Comparison of ENCODE assay signal across 17 mouse cellular contexts in the genomic region with DNA sequence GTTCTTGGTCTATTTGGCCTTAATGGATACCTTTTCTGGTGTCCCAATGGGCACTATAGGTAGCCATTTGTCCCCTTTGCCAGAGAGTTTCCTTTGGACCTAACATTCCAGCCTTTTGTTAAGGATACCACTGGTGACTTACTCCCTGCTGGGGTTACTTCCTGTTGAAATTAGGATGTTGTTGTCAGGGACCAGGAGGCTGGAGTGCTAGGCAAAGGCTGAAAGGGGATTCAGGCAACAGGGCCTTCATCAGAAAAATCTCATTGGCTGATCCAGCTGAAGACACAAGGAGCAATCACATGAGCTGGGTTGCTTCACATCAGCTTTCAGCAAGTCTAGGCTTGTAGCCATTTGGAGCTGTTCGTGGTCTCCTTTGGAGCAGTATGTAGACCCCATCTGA. TPM values are rescaled to one million over a fixed set of nuclear protein-coding genes. Genes with fewer than 3 reads are reported as not detected.
"Had no signal": no experiment of that assay in that cellular context is flagged by ENCODE, and none has a peak within 500 bp of the region (broad histone marks: within the 10 kb centered on the region; RNA-seq: fewer than 3 reads in every experiment).

No protein-coding gene starts in this region.

- H3K27ac ChIP-seq: neural tube, embryonic 13.5 days; neural tube, embryonic 15.5 days; stomach, embryonic 15.5 days; stomach, postnatal 0 days had no signal

- DNase-seq: retina, postnatal 1 day; right cerebral cortex, adult 18-20 months; right cerebral cortex, postnatal 14 days; right cerebral cortex, postnatal 25 days; right cerebral cortex, postnatal 4 days; spleen, adult 18-20 months; thymus, adult 18-20 months; thymus, adult 2 months; thymus, postnatal 14 days; thymus, postnatal 25 days; thymus, postnatal 36 days; thymus, postnatal 4 days had no signal

- H3K9me3 ChIP-seq: neural tube, embryonic 13.5 days; neural tube, embryonic 15.5 days; stomach, embryonic 15.5 days had no signal

- H3K4me1 ChIP-seq: neural tube, embryonic 13.5 days; neural tube, embryonic 15.5 days; stomach, embryonic 15.5 days had no signal

- H3K4me3 ChIP-seq: neural tube, embryonic 13.5 days; neural tube, embryonic 15.5 days; stomach, embryonic 15.5 days had no signal

- H3K27me3 ChIP-seq: neural tube, embryonic 13.5 days; neural tube, embryonic 15.5 days; stomach, embryonic 15.5 days had no signal

- H3K36me3 ChIP-seq: neural tube, embryonic 13.5 days; neural tube, embryonic 15.5 days; stomach, embryonic 15.5 days had no signal

RNA-seq across cellular contexts. Expression of gene Gsta3, which starts 34.1 kb away (rescaled TPM):
- total RNA-seq: neutrophil, adult 5-6 weeks had no signal
